Mouse (Mus musculus): ENCODE measurements around the gene Nol4l.
"Not testable (repeated sequence)": the region's sequence is repeated elsewhere in the genome, so short reads cannot be mapped to it uniquely, and the experiment has no call there.

The Nol4l gene

DNA sequence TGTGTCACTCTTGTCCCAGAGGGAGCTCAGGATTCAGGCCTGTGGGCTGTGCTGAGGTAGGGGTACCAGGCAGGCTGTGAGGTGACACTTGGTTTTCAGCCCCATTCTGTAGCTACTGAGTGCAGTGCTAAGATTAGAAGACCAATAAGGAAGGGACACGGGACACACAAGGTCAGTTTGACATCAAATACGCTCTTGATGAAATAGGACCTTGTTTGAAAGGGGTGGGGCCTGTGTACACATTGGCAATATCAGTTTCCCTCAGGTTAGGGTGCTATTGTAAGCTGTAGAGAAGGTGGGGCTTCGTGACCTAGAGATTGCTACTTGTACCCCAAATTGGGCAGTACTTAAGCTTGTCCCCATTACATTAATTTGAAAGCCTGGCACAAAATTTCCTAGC is 124.9 kb downstream of the Nol4l start:
- no peak for DNase-seq

DNA sequence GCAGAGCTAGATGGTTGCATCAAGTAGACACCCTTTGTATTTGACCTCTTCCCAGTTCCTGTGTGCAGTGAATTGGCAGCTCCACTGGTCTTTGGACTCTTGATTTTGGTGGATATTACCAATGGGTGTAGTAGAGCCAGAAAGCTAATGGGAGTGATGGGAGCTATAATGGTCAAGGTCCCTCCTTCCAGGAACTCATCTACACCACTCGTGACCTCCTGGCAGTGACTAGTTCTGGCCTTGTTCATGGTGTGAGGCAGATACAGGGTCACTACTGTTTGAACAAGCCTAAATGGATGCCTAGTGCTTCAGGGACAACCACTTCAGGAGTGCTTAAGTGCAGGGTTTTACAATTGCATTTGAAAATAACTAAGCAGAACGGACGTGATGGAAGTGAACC is 125.7 kb downstream of the Nol4l start:
- DNase-seq = no peak

DNA sequence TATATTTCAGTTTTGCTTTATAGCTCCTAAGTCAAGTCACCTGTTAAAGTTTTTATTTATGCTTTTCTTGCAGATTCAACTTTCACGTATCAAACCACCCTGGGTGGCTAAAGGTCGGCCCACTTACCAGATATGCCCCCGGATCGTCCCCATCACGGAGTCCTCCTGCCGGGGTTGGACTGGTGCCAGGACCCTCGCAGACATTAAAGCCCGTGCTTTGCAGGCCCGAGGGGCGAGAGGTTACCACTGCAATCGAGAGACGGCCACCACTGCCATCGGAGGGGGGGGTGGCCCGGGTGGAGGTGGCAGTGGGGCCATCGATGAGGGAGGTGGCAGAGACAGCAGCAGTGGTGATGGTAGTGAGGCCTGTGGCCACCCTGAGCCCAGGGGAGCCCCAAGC is 130.6 kb downstream of the Nol4l start:
- DNase-seq = no peak

DNA sequence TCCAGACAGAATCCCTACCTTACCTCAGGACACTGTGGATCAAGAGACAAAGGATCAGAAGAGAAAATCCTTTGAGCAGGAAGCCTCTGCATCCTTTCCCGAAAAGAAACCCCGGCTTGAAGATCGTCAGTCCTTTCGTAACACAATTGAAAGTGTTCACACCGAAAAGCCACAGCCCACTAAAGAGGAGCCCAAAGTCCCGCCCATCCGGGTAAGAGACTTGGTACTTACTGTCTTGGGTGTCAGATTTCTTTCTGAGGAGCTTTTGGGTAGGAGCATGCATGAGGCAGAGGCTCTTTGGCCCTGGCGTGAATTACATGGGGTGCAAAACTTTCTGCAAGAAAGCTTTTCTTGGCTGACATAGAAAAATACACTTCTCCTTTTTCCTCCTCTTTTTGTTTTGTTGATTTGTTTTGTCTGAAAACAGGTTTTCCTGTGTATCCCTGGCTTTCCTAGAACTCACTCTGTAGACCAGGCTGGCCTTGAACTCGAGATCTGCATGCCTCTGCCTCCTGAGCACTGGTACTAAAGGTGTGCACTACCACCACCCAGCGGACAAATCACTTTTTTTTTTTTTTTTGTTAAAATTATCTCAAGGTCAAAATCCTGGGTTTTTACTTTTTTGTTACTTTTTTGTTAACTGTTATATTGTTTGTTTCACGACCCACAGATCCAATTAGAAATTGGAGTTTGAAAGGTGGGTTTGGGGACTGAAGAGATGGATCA is 131.8 kb downstream of the Nol4l start:
- DNase-seq = no peak

DNA sequence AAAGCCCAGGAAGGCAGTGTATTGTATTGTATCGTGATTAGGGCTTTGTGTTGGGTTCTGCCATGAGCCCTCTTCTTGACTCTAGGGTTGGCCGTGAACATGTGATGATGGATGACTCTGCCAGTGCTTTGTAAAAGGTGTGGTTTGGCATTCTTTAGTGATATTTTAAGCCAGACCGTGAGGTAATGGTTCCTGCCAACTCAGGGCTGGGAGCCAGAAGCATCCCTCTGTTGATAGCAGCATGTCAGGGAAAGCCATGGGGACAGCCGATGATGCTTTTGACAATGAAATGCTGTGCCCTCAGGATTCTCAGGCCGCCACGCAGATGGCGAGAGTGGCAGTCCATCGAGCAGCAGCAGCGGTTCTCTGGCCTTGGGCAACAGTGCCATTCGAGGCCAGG is 136.7 kb downstream of the Nol4l start:
- DNase-seq = no peak

DNA sequence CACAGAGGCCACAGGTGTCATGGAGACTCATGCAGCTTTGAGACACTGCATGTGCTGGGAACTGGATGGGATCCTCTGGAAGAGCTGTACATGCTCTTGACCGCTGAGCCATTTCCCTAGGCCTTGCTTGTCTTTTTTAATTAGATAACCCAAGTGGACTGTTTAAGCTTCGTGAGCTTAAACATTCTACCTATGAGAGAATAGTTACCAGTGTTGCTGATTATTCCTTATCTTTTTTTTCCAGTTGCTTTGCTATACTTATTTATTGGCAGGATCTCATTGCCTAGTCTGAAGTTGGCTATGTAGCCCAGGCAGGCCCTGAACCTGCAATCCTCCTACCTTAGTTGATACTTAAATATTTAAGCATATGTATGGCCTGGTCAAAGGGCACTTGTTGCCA is 139.9 kb downstream of the Nol4l start:
- no peak for DNase-seq

DNA sequence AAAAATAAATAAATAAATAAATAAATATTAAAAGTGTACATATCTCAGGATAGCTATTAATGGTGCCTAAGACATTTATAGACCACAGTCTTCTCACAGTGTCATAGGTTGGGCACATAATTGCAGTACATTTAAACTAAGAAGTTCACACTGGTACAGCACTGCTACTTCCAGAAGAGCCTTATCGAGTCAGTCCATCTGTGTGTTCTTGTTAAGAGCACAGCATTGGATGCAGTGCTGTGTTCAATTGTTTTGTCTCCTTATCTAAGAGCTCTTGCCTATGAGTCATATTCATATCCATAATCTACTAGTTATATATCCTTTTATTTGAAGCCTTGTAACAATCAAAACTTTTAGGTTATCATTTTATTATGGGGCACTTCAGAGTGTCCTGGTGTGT is 149.3 kb downstream of the Nol4l start:
- DNase-seq = no peak

DNA sequence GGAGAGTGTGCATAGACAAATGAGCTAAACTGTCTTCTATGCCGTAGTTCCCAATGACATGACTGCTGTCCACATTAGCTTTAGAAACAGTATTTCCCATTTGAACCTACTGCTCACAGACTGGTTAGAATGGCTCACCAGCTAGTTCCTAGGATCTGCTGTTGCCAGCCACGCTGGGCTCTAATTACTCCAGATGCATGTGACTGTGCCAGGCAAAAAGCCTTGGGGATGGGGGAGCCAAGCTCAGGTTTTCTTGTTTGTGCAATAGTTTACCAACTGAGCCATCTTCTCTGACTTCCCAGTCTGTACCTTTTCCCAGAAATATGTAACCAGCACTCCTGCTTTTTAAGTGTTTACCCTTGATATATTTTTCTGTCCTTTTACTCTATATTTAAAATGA is 154.4 kb downstream of the Nol4l start:
- DNase-seq = no peak

DNA sequence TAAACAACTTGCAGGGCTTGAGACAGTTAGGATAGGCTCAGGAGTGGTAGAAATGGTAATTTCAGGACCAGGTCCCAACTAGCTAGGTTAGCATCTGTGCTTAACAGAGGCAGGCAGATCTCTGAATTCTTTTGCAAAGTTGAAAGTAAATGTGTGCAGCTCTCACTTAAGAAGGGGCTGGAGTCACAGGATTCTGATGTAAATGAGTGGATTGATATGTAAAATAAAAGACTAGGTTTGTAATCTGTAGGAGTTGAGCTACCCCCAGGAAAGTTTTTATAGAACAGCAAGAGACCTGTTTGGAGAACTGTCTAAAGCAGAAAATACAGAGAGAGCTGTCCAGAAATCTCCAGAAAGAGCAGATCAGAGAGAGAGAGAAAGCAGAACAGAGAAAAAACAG is 158.9 kb downstream of the Nol4l start:
- DNase-seq = no peak

DNA sequence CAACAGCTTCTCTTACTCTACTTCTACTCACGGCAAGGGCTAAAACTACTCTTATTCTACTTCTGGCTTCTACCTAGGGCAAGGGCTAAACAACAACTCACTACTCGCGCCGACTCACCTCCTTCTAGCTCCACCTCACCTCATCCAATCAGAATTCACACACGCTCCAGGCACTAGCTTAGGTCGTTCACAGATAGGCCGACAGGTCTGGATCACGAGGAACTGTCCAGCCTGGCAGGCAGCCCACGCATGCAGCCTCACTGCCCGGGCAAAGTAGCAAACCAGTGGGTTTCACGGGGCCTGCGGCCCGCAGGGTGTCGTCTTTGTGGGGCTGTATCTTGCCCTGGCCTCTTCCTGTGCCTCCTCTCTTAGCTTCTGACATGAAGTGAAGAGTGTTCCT is 165.2 kb downstream of the Nol4l start:
- DNase-seq = not testable (repeated sequence)

DNA sequence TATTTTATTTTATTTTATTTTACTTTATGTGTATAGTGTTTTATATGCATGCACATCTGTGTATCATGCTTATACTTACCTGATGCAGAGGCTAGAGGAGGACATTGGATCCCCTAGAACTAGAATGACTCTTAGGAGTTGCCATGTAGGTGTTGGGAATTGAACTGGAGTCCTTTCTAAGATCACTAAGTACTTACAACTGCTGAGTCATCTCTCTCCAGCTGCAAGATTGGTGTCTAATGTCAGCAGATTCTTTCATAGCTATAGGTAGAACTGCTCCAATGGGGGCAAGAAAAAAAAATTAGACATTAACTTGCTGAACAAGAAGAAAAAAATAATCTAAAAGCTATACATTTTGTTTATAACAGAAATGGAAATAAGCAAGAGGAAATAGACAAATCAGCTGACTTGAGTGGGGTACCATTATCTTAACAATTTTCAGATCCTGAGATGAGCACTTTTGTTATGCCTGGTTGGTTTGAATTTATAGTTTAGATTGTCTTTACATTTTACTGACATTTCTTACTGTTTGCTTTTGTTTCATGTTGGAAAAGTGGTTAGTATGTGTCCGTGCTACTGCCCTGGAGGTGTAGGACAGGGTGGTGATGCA is 168.6 kb downstream of the Nol4l start:
- no peak for DNase-seq
